Mouse (Mus musculus): ENCODE data around the gene Nid2. TPM values are rescaled to one million over a fixed set of nuclear protein-coding genes. Genes with fewer than 3 reads are reported as not detected.

Nid2 gene
- total RNA-seq, 4 experiments from 2014 or later, result 12.2 to 21.4 (median 17.3) TPM

GRCm38 (mm10) chr14:19746232-19746631 lies 4.8 kb upstream of the Nid2 start:
- no peak for DNase-seq

- no peak for DNase-seq
Observed at GRCm38 (mm10) chr14:19746731-19747130, 4.3 kb upstream of the Nid2 start.

- DNase-seq, result no peak
Observed at GRCm38 (mm10) chr14:19749743-19750142, 1.3 kb upstream of the Nid2 start.

- DNase-seq, result no peak
Observed at GRCm38 (mm10) chr14:19750411-19751024, 547 bp upstream of the Nid2 start.

GRCm38 (mm10) chr14:19752276-19752675 lies 1.2 kb downstream of the Nid2 start:
- DNase-seq, result no peak

GRCm38 (mm10) chr14:19759277-19760193 lies 8.5 kb downstream of the Nid2 start:
- no peak for DNase-seq

- DNase-seq, result no peak
Observed at GRCm38 (mm10) chr14:19760721-19761120, 9.7 kb downstream of the Nid2 start.

- DNase-seq, result no peak
Observed at GRCm38 (mm10) chr14:19762014-19762413, 10.9 kb downstream of the Nid2 start.

GRCm38 (mm10) chr14:19763527-19763926 lies 12.5 kb downstream of the Nid2 start:
- DNase-seq, result no peak

- no peak for DNase-seq
Observed at GRCm38 (mm10) chr14:19764331-19764730, 13.3 kb downstream of the Nid2 start.

- no peak for DNase-seq
Observed at GRCm38 (mm10) chr14:19765539-19766379, 14.7 kb downstream of the Nid2 start.

- no peak for DNase-seq
Observed at GRCm38 (mm10) chr14:19766380-19766649, 15.2 kb downstream of the Nid2 start.

GRCm38 (mm10) chr14:19768648-19769047 lies 17.6 kb downstream of the Nid2 start:
- no peak for DNase-seq

- peak; percentile 17 for DNase-seq
Observed at GRCm38 (mm10) chr14:19769441-19770200, 18.6 kb downstream of the Nid2 start.

- DNase-seq, result no peak
Observed at GRCm38 (mm10) chr14:19771173-19771572, 20.1 kb downstream of the Nid2 start.

GRCm38 (mm10) chr14:19774036-19774628 lies 23.1 kb downstream of the Nid2 start:
- no peak for DNase-seq

- DNase-seq, result no peak
Observed at GRCm38 (mm10) chr14:19775491-19775890, 24.4 kb downstream of the Nid2 start.

- DNase-seq, result no peak
Observed at GRCm38 (mm10) chr14:19776179-19776578, 25.1 kb downstream of the Nid2 start.

GRCm38 (mm10) chr14:19776890-19777289 lies 25.8 kb downstream of the Nid2 start:
- DNase-seq, result no peak

- DNase-seq, result no peak
Observed at GRCm38 (mm10) chr14:19777365-19777764, 26.3 kb downstream of the Nid2 start.

GRCm38 (mm10) chr14:19777945-19778344 lies 26.9 kb downstream of the Nid2 start:
- no peak for DNase-seq

All from adrenal gland, adult 8-10 months (tissue).